Mouse (Mus musculus) brain, adult 2 months (tissue): Measurements from ENCODE around the gene Slc6a6.

Source experiments
- DNase-seq: peaks from one replicate; pipeline ENCODE4 v3.0.0; 2011; ENCODE audit warnings: low read depth, low spot score

Gene Slc6a6

DNA sequence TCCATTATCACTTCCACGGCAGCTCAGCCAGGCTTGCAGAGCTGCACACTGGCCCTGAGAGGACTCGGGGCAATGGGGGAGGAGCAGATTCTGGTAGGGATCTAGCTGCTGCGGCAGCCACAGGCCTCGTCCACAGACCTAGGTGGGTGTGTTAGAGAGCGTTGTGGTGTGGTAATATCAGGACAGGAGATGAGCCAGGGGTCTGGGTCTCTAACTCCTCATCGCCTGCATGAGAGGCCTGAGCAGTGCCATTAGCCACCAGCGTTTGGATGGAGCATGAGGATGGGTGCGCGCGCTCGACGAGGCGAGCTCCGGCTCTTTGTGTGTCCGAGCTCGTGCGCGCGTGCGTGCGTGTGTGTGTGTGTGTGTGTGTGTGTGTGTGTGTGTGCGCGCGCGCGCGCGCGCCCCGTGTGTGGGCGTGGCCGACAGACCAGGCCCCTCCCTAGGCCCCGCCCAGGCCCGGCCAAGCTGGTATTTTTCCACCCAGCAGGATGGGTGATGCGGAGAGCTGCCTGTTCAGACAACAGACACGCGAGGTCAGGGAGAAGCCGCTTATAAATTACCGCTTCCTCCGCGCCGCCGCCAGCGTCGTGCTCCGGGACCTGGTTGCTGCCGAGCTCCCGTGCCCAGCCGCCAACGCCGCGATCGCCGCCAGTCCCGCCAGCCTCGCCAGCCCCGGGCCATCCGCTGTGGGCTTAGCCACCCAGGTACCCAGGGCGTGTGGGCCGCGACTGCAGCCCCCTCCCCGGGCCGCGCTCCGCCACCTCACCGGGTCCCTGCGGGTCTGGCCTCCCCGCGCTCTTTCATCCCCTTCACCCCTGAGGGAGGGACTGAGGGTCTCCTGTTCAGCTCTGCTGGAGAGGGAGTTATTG lies at the start of gene Slc6a6:
TSS of gene Slc6a6 (plus strand) at position 452 of the 872 bp plus-strand sequence.
- DNase-seq = peak; percentile 98

DNA sequence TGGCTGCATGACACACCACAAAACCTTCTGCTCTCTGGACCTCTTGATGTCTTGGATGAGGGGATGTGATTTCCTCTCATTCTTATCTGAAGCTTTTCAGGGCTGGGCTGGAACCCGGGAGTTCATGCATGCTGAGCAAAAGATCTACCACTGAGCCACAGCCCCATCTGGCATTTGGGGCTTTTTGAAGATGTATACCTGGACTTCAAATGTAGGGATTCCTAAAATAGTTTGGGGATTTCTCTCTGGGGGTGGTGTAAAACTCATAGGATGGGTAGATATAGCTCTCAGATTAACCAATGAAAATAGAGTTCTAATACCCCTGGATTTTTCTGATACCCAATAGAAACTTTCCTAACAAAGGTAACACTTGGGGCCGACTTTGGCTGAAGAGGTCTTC lies 49.4 kb upstream of the Slc6a6 start:
- no peak for DNase-seq

DNA sequence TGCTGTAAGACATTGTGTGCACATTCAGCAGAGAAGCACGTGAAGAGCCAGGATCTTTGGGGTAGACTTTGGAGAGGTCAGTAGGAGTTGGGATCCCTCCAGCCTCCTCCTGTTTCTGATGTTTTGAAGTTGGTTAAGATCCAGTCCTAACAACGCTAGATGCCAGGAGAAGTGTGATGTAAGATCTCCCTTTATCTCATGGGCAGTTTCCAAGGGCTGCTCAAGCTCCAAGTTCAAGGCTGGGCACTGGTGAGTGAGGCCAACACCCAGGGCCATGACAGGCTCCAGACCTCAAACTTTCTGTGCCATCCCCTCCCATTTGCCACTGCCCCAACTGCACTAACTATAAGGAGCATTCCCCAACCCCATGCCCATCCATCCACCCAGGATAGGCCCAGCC lies 49.0 kb upstream of the Slc6a6 start:
- DNase-seq = no peak

DNA sequence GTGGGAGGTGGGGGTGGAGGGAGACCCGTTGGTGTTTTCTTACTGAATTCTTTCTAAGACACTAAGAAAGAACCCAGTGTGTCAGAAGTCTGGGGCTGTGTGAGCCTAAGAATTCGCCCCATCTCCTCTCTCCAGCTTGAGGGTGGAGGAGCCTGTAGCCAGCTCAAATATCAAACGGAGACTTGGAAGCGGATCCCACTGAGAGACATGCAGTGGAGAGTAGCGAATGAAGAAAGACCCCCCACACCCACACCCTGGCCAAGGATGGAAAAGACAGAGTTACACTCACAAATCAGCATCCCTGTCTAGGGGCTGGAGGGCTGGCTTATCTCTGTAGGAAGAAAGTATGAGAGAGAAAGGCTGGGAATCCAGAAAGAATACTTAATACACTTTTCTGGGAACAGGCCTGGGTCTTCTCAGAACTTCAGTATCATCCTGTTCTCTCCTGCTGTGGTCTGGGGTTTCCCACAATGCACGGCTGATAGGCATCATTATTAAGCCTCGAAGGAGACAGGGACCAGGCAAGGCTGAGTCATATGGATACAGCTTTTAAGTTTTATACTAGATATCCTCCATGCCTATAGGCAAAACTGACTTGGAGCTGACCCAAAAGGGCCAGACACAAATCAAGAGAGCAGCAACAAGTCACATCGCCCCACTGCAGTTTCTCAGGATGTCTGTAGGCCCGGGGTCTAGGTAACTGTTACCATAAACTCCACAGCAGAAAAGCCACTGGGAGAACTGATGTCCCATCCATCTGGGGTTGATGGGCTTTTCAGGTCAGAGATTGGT lies 45.5 kb upstream of the Slc6a6 start:
- DNase-seq = no peak

DNA sequence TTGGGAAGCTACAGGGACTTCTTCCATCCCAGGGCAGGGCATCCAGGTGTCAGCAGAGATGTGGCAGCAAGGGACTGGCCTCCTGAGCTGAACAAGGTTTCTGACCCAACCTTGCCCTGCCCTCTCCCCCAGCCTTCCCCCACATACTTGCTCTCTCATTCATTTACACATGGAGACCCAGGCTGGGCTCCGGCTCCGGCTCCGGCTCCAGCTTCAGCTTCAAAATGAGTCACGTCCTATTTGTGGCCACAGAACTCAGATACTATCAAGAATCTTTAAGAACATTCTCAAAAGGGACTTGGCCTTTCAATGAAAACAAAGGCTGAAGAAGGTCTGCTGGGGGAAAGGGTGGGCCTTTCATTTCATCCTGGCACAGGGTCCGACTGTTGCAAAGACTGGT lies 40.8 kb upstream of the Slc6a6 start:
- no peak for DNase-seq

DNA sequence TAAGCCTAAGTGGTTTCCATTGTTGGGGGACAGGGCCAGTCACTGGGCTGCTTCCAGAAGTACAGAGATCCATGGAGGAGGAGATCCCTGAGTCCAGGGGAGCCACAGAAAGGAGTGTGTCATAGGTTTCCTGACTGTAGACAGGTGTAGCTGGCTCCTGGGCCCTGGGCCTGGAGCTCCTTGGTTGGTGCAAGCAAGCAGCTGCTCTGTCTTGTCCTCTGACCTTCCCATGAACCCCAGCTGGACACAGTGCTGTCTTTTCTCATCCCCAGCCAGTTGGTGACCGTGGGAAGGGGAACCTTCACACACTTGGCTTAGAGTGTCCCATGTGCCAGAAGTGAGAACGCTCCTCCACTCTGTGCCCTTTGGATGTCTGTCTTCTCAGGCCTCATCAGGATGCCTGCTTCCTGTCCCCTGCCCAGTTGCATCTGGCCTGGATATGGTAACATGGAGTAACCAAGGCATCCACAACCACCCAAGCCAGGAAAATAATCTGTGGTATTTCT lies 40.4 kb upstream of the Slc6a6 start:
- DNase-seq = no peak

DNA sequence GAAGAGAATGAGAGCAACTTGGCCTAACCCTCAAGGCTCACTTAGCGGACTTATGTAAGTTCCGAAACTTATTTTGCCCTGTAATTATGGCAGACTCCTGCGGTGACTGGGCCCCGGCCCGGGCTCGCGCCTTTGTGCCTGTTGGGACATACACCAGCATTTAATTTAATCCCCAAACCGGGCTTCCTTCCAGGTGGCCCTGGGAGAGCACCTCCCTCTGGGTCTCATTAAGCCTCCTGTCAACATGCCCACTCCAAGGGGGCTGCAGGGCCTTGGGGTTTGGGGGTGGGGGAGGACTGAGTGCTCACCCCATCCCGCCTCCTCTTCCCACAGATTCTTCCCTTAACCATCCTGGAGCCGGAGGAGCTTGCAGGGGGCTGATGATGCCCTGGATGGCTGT lies 37.8 kb upstream of the Slc6a6 start:
- DNase-seq = no peak

DNA sequence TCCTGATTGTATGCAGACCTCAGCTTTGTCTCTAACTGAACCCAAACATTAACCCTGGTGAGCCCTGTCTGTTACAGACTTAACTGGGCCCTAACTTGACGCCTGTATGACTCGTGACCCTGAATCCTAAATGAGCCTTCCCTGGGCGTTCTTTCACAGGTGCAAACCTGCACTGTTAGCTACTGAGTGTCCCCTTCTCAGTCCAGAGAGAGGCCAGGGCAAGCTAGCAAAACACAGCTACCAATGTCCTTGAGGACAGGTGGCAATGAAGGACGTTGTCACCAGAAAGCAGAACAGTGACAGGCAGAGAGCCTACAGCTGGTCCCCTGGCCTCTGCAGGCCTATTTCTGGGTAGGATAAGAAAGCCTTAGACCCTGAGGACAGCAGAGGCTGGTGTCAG lies 37.0 kb upstream of the Slc6a6 start:
- no peak for DNase-seq

DNA sequence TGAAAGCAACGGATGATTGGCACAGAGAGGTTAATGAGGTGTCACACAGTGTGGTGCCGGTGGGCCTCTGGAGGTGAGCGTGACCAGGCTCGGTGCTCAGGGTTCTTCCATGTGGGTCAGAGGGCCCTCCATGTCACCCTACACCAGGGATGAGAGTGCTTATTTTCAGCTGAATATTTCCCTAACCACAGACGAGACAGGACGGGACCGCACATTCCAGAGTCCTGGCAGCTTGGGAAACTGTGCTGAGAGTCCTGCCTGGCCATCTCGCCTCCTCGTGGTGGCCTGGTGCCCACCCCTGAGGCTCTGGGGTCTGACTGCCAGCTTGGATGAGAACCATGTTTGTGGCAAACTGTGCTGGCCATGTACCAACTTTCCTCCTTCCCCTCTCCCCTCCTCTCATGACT lies 36.5 kb upstream of the Slc6a6 start:
- DNase-seq = no peak

DNA sequence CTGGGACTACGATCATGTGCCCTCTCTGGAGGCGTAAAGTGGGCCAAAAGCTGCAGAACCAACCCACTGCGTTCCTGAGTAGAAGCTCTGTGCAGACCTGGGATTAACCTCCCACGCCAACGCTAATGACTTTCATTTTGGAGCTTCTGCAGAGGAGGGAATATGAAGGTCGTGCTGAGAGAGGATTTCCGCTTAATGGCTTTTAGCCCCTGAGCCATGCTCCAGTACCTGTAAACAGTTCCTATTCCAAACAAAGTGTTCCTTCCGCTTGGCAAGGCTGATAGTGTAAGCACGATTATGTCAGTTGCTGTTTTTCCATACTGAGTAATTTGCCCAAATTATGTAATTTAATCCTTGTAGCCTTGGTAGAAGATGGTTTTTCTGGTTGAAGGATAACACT lies 33.6 kb upstream of the Slc6a6 start:
- peak; percentile 61 for DNase-seq

DNA sequence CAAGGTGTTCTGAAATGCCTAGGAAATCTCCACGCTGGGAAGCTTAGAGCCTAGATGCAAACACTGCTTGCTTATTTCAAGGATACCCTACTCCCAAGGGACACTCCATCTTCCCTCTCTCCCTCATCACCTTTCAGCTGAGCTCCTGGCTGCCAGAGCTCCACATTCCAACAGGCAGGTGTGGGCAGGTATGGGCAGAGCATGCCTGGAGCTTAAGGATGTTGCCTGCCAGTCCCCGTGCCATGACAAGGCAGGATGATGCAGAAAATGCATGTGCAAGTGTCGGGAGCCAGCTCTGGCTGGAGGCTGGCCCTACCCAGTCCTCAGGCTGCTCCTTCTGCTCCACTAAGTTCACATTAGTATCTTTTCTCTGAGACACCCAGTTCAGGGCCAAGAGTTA lies 31.6 kb upstream of the Slc6a6 start:
- DNase-seq = no peak

DNA sequence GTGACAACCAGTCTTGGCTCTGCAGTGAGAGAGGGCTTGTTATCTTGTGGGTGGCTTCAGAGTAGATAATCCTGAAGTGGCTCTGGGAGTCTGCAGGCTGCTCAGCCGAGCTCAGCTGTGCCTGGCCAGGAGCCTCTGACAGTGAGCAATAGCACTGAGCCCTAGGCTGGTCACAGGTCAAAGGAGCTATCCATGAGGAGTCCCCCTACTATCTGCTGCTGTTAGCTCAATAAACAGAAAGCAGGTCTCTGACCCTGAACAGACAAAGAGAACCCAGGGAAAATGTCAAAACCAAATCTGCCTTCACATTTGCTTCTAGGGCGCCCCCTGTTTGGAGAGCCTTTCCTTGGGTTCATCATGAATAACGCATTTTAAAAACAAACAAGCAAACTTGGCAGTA lies 28.6 kb upstream of the Slc6a6 start:
- DNase-seq = no peak

DNA sequence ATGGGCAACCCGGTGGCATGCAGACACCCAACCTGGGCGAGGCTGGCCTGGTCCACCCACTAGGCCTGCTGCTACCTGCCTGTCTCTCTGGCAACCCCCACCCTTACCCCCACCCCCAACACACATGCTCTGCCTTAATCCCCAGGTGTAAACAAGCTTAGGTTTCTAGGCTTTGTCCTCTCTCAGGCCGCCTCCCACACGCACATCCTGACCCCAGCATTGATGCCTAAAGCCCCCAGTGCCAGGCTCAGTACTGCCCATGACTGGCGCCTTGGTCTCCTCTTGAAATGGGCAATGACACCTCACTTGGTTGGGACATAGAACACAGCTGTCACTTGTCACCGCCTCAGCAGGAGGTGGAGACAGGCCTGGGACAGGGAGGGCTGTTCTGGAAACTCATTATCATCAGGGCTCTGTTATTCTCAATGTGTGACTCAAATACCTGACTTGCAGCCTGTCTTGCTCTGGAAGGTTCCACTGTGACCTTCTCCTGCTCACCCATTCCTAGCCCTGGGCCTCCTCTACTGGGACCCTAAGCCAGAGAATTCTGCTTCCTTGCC lies 27.9 kb upstream of the Slc6a6 start:
- no peak for DNase-seq

DNA sequence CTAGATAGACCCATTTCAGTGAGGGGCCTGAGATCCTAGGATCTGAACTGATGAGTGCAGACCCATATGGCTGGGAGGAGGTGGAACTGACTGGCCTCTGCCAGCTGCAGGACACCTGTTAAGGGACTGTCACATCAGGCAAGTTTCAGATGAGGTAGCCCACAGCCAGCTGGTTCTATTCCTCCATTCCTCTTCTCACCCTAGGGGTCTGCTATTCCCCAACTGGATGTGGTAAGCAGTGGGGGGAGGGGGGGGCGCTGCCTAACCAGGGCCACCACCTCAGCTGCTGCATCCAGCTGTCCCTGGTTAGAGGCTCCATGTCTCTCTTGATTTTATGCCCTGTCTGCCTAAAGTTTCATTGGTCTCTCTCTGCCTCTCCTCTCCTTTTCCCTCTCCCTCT lies 25.6 kb upstream of the Slc6a6 start:
- DNase-seq = no peak

DNA sequence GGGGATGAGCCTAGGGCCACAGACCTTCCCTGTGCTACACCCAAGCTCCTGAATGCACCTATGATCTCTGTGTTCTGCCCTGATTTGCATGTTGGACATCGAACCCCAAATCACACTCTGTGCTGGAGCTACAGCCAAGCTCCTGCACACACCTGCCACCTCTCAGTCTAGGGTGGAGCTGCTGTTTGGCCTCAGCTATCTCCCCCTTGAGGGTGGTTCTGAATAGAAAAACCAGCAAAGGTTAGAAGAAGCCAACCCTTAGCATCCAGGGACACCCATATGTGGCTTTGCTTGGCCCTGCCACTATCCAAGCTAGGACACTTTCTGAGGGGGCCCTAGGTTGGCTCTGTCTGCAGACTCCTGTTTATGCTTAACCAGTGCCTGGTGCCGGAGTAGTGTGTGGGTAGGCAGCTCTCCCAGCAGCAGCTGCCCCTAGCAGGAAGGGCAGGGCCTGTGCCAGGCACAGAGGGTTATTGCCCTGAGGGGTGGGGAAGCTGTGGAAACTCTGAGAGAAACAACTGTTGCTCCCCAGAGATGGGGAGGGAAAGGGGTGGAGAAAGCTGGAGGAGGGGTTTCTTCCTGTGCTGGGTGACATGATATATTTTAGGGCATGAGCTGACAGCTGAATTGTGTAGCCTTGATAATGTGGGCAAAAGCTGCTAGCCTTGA lies 23.9 kb upstream of the Slc6a6 start:
- DNase-seq = peak; percentile 83

DNA sequence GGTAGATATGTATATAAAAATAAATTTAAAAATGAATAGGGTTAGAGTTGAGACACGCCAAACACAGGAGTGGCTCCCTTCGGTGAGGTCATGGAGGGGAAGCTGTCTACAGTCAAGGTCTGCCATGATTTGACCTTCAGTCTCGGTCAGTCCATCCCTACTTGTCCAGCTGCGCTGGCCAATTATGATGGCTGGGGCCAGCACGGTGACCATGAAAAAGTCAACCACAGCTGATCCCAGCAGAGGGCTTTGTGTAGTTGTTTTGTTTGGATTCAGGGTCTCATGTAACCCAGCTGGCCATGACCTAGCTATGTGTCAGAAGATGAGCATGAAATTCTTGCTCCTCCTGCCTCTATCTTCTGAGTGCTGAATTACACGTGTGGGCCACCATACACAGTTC lies 21.6 kb upstream of the Slc6a6 start:
- no peak for DNase-seq

DNA sequence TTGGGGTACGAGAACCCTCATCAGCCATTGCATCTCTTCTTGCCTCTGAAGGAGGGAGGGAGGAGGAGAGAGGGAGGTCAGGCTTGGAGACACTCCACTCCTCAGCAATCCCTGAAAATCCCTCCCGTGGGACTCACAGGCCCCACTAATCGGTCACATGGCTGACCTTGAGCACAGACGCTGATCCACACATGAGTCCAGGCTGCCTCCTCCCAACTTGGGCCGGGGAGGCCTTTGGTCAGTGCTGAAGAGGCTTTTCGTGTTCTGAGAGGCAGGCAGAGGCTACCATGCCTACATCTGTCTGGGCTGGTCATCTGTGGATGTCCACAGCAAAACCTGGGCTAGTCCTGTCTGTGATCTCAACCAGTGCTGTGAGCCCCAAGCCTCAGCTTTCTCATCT lies 20.2 kb upstream of the Slc6a6 start:
- no peak for DNase-seq

DNA sequence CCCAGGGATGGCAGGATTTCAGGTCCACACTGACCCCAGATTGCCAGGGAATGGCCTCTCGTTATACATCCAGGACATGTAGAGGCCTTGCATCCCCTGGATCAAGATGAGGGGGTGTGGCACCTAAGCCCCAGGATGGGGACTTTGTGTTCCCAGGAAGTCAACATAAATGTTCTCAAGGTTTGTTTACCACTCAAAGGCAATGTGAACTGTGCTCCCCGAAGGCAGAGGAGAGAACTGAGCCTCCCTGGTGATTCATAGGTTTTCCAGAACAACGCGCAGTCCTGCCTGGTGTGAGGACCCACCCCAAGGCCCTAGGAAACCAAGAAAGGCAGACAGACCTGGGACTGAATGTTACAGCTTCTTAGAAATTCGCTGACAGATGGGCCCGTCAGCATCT lies 18.6 kb upstream of the Slc6a6 start:
- no peak for DNase-seq

DNA sequence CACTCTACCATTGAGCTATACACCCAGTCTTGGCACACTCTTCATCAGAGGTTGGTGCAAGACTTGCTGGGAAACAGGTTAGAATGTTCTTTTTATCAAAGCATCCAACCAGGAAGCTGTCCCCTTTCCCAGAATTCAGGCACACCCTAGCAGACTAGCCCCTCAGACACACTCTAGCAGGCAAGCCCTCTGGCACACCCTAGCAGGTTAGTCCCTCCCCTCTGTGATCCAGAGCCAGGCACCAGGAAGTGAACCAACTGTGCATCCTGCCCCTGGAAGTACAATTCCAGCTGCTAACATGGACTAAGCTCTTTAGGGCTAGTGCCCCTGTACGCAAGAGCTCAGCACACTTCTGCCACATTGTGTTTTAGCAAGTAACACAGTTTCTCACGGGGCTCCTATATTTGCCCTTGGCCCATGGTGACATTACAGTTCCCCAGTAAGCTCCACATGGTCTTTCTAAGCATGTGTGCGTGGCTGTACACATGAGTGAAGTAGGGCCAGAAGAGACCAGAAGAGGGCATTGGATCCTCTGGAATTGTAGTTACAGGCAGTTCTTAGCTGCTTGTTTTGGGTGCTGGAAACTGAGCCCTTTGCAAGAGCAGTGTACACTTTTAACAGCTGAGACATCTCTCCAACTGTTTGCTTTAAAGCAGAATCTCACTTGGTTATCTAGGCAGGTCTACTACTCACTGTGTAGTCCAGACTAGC lies 17.7 kb upstream of the Slc6a6 start:
- DNase-seq = no peak

DNA sequence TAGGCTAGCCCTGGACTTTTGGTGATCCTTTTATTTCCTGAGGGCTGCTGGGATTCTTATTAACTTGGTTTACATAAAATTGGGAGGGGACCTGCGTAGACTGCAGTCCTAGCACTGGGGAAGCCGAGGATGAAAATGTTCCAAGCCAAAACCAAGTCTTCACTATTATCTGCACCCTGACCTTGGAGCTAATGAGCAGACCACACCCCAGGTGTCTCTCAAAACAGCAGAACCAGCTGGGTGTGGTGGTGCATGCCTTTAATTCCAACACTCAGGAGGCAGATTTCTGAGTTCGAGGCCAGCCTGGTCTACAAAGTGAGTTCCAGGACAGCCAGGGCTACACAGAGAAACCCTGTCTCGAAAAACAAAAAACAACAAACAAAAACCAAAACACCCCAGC lies 16.7 kb upstream of the Slc6a6 start:
- no peak for DNase-seq

DNA sequence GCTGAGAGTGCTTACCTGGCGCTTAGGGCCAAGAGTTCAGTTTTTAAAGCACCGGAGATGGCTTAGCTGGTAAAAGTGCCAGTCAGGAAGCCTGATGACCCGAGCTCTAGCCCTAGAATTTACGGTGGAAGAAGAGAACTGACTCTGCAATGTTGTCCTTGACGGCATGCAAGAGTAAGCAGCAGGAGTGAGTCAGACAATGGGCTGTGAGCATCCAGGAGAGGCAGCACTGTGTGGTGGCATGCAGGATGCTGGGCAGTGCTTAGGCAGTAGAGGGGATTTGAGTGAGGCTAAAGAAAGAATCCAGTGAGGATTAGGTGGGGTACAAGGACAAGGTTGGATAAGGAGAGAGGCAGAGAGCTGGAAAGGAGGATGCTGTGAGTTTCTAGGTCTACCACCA lies 15.6 kb upstream of the Slc6a6 start:
- no peak for DNase-seq
